Mouse (Mus musculus) small intestine, adult 2 months (tissue): Measurements from ENCODE around the gene Mreg. TPM values are rescaled to one million over a fixed set of nuclear protein-coding genes. Genes with fewer than 3 reads are reported as not detected.

Experiments used
- H3K27ac ChIP-seq: fragments of 200-500 bp; 2 replicates; pipeline ENCODE4 v1.5.1; 2012; ENCODE audit warnings: low read depth, low read length, control low read depth, inconsistent platforms; ENCODE audit not compliant: insufficient read depth
- H3K27me3 ChIP-seq: fragments of 200-500 bp; 2 replicates; pipeline ENCODE4 v1.6.1; 2012; ENCODE audit warnings: mild to moderate bottlenecking, moderate library complexity, low read length, inconsistent platforms; ENCODE audit not compliant: control insufficient read depth, insufficient read depth
- H3K36me3 ChIP-seq: fragments of 200-500 bp; 2 replicates; pipeline ENCODE4 v1.6.1; 2012; ENCODE audit warnings: mild to moderate bottlenecking, low read length, control low read depth, inconsistent platforms; ENCODE audit not compliant: control insufficient read depth, insufficient read depth
- H3K4me1 ChIP-seq: fragments of 200-500 bp; 2 replicates; pipeline ENCODE4 v1.6.1; 2012; ENCODE audit warnings: low read length, inconsistent platforms, mixed read lengths; ENCODE audit not compliant: control insufficient read depth, insufficient read depth, insufficient read length
- H3K4me3 ChIP-seq: fragments of 200-500 bp; 2 replicates; pipeline ENCODE4 v1.5.1; 2012; ENCODE audit warnings: low read depth, mild to moderate bottlenecking, control low read depth, inconsistent platforms, low read length, moderate library complexity
- CTCF ChIP-seq: fragments of 200-500 bp; IDR thresholded peaks from 2 replicates; pipeline ENCODE4 v1.5.1; 2012; ENCODE audit warnings: low read depth, mild to moderate bottlenecking, control low read depth, inconsistent platforms, low read length, moderate library complexity, mixed read lengths; ENCODE audit not compliant: insufficient replicate concordance, insufficient read length; ENCODE audit errors: extremely low read depth
- POLR2A ChIP-seq: fragments of 200-500 bp; IDR thresholded peaks from 2 replicates; pipeline ENCODE4 v1.6.1; 2012; ENCODE audit warnings: low read depth, mild to moderate bottlenecking, control low read depth, inconsistent platforms, low read length, moderate library complexity
- WGBS: fragments of 180-500 bp; shearing (Covaris S2); methylation state at CpG from one replicate; pipeline ENCODE4 v1.1.7; 2018; 5-methylcytosine and 5-hydroxymethylcytosine counted together
- polyA plus RNA-seq: library from polyadenylated mRNA; depleted of rRNA; stranded (reverse); fragments of >200 nt; gene quantifications from 2 replicates; pipeline ENCODE4 v1.2.3, GENCODE M21; 2012; rRNA removed

Mreg gene
- polyA plus RNA-seq, 1 experiment, result 11.0 TPM

DNA sequence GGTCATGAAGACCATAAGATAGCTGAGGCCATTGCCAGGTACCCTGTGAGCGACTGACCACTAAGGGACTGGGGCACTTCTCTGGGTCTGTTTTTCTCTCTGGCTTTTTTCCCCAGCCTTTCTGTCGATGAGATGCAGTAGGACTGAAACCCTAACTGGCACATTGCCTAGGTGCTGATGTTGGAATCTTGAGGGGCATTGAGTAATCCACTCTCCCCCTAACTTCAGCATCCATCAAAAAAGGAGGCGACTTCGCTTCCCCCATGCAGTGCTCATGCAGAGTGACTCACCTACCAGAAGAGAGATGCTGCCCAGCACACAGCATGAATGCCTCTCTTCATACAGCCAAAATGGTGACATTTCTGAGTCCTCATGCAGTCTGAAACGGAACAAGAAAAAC, 97.9 kb downstream of the Mreg start:
- Histone ChIP-seq H3K4me1 (no peaks in the 10 kb centered on the region), H3K4me3 (no peak overlapping the region), H3K27ac (no peak overlapping the region), H3K27me3 (no peaks in the 10 kb centered on the region), H3K36me3 (no peaks in the 10 kb centered on the region)
- no peak for TF ChIP-seq CTCF
- no peak for TF ChIP-seq POLR2A
- WGBS, result 75% methylated on average over 5 of the region's 5 CpGs

Other genes with a start within 250 kb of the Mreg start
- 2.9 and 3.1 TPM in 2 replicates for gene Pecr, start 72.0 kb upstream of the Mreg start, polyA plus RNA-seq
- gene Tmem169, start 72.1 kb upstream of the Mreg start, polyA plus RNA-seq, result 0.04 TPM in 1 of 2 replicates, not detected in the other
- 0.23 and 0.57 TPM in 2 replicates for gene Xrcc5, start 95.1 kb upstream of the Mreg start, polyA plus RNA-seq